Mouse (Mus musculus) heart, adult 9 months (tissue): ENCODE results near the gene Wtap.
A peak's percentile ranks its signal among the peaks of the same experiment; 100 is the strongest.
"Not testable (repeated sequence)": the region's sequence is repeated elsewhere in the genome, so short reads cannot be mapped to it uniquely, and the experiment has no call there.

Source experiments
- DNase-seq, 2 experiments: peaks; one replicate each; pipeline ENCODE4 v3.0.0; 2022; ENCODE audit warnings: low spot score in 2 of 2

The Wtap gene

GRCm38 (mm10) chr17:12963476-12963875 lies 30.5 kb downstream of the Wtap start:
- no peak for DNase-seq

GRCm38 (mm10) chr17:12960331-12960873 lies 33.6 kb downstream of the Wtap start, which contains the start of gene Acat2:
TSS of gene Acat2 (minus strand) at chr17:12960747.
- DNase-seq: peak; percentile 95 to 96

DNA sequence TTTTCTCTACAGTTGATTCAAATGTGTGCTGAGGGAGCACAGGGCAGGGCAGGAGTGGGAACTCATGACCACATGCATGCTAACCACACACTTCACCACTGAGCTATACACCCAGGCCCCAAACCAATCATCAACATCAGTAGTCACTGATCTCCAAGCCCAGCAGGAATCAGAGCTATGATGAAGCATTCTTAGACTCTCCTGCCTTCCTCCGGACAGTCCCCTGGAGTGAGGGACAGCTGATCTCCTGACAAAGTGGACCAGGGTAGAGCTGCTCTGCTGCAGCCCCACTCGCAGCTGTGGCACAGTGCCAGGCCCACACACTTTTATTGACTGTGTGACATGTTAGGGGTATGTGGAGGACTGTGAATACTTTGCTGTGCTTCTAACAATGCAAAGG lies 34.6 kb downstream of the Wtap start:
- DNase-seq: not testable (repeated sequence)

- no peak for DNase-seq
These were observed 37.3 kb downstream of the Wtap start for GRCm38 (mm10) chr17:12956664-12957063.

DNA sequence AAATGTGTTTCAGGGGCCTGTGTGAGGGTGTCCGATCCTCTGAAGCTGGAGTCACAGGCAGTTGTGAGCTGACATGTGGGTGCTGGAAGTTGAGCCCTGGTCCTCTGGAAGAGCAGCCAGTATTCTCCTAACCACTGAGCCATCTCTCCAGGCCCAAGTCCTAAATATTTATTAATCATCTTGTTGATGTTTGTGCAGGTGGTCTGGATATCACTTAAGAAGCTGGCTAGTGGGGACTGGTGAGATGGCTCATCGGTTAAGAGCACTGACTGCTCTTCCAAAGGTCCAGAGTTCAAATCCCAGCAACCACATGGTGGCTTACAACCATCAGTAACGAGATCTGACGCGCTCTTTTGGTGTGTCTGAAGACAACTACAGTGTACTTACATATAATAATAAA lies 44.3 kb downstream of the Wtap start:
- no peak for DNase-seq

GRCm38 (mm10) chr17:12942459-12943162 lies 51.4 kb downstream of the Wtap start:
- no peak for DNase-seq

DNA sequence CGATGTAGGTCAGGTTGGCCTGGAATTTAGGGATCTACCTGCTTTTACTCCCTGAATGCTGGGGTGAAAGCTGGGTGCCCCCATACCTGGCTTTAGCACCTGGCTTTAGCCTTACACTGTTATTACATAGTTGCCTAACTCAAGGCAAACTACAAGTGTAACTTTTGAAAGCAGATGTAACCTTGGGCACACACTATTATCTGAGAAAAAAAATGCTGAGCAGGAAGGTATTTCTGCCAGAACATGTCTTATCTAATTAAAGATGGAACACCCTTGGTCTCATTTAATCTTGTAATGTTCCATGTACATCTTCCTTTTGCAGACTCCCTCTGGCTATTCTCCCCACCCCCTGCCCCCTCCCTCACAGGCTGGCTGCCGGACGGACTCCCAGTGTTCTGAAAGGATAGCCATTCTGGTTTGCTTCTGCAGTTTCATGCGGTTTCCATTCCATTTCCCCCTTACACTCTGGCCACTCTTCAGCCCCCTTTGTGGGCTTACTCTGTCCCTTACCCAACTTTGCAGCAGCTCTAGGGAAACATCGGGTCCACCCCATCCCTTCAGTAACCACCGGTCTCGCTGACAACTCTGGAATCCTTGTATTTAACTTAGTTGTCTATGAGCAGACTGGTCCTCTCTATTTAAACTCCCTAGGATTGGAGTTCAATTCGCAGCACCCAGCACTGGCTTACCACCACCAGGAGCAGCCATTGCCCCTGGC lies 52.3 kb downstream of the Wtap start:
- no peak for DNase-seq

- no peak for DNase-seq
These were observed 53.7 kb downstream of the Wtap start, which contains the start of gene Acat3 for GRCm38 (mm10) chr17:12940151-12940805. TSS of gene Acat3 (minus strand) at chr17:12940600.

GRCm38 (mm10) chr17:12939377-12940148 lies 54.4 kb downstream of the Wtap start:
- not testable (repeated sequence) for DNase-seq

DNA sequence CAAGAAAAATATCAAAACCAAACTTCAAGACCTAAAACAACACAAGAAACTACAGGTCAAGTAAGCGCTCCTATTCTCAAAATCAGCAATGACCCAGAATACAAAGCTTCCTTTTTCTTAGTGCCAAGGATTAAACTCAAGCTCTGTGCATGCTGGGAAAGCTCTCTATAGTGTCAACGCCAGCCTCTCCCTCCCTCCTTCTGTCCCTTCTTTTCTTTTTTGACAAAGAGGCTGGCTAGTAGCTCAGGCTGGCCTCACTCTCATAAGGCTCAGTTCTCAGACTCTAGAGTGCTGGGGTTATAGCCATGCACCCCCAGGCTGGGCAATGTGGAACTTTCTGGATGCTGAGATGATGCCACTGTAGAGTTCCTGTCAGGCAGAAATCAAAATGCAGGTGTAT lies 55.9 kb downstream of the Wtap start:
- no peak for DNase-seq

DNA sequence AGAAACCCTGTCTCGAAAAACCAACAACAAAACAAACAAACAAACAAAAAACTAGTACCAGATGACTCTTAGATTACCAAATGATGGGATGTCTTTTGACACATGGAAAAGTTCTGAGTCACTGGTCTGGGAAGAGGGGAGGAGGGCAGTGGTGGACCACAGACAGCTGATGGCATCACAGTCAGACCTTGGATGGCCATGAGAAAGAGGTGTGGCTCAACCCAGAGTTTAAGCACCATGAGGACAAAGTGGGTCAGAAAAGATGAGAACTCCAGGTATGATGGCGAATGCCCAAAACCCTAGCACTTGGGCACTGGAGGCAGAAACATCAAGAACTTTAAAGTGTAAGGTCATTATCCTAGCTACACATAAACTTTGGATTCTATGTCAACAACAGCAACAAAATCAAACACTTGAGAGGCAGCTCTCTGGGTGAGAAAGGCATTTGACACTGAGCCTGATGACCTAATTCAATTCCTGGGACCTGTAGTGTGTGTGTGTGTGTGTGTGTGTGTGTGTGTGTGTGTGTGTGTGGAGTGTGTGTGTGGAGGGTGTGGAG lies 56.5 kb downstream of the Wtap start:
- DNase-seq: no peak

DNA sequence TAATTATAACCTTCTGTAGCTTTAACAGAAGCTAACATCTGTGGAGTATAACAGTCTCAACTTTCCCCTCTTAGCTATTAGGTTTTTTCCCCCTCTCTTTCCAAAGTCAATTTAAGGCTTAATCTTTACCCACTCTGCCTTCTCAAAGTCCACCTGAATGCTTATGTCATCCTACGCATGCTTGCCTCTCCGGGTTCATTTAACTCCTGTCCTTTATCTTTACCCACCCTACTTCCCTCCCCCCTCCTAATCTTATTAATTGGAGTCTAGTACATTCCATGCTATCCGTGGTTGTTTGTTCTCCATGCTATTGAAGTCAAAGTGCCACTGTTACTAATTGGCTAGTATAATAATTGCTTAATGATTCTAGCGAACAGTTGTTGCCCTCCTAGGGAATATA lies 58.2 kb downstream of the Wtap start:
- no peak for DNase-seq

GRCm38 (mm10) chr17:12931576-12931975 lies 62.4 kb downstream of the Wtap start:
- not testable (repeated sequence) for DNase-seq

DNA sequence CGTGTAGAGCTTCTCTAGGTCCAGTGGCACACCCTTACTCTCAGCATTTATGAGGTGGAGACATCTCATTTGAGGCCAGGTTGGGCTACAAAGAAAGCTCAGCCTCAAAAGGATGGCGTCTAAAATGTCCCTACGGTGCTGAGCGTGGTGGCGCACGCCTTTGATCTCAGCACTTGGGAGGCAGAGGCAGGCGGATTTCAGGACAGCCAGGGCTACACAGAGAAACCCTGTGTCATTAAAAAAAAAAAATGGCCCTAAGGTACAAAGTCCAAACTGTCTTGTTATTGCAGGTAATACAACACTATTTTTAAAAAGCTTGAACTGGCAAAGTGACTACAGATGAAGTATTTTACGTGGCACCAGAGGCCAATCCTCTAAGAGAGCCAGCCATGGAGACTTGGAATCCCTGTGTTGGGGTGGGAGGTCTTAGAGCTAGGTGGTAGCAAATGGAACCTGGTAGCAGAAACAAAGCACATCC lies 68.2 kb downstream of the Wtap start:
- no peak for DNase-seq

DNA sequence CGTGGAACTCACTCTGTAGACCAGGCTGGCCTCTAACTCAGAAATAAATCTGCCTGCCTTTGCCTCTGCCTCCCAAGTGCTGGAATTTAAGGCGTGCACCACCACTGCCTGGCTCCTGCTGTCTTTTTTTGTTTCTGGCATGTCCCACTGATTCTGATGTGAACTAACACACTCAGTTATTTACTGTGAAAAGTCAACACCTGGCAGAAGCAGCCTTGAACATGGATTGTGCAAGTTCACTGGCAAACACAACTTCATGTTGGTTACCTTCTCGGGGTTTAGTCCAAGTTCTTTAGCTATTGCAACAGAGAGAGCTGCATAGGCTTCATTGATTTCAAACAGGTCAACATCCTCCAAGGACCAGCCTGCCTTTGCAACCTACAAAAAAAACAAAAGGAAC lies 69.0 kb downstream of the Wtap start:
- no peak for DNase-seq

DNA sequence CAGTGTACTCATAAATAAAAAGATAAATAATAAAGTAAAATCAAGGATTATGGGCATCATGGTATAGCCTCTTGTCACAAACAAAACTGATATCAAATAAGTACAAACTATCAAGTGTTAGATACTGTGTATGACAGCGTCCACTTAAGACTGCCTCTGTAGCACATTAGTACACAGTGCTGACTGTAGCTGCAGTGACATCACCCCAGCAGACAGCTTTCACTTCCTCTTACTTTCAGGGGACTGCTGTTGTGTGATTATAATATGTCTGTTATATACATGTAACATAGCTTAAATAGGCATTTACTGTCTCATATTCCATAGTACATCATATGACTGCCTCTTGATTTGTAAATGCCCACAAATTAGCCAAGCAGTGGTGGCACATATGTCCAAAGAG lies 72.9 kb downstream of the Wtap start:
- DNase-seq: no peak
